Mouse (Mus musculus) kidney, embryonic 16.5 days (tissue): ENCODE results near the gene Pum1. TPM values are rescaled to one million over a fixed set of nuclear protein-coding genes. Genes with fewer than 3 reads are reported as not detected.

Source experiments
- ATAC-seq: fragments of 200-750 bp; cut with Nextera tagmentation; 2 replicates; pipeline ENCODE4 v1.8.0; 2017; ENCODE audit warnings: moderate TSS enrichment; ENCODE audit not compliant: low FRiP score, low TSS enrichment
- H3K27ac ChIP-seq: fragments of 300-500 bp; sonication (generic); 2 replicates; pipeline ENCODE4 v1.5.1; 2014; ENCODE audit warnings: low read length
- H3K27me3 ChIP-seq: fragments of 300-500 bp; sonication (generic); 2 replicates; pipeline ENCODE4 v1.6.1; 2014; ENCODE audit warnings: low read length, control low read depth, mixed read lengths; ENCODE audit not compliant: insufficient read depth
- H3K36me3 ChIP-seq: fragments of 300-500 bp; sonication (generic); 2 replicates; pipeline ENCODE4 v1.6.1; 2014; ENCODE audit warnings: low read length, control low read depth, mixed read lengths; ENCODE audit not compliant: insufficient read depth
- H3K4me1 ChIP-seq: fragments of 300-500 bp; sonication (generic); 2 replicates; pipeline ENCODE4 v1.6.1; 2014; ENCODE audit warnings: low read length, control low read depth, mixed read lengths; ENCODE audit not compliant: insufficient read depth
- H3K4me2 ChIP-seq: fragments of 300-500 bp; sonication (generic); replicated peaks from 2 replicates; pipeline ENCODE4 v1.6.1; 2014; ENCODE audit warnings: low read depth, low read length
- H3K4me3 ChIP-seq: fragments of 300-500 bp; sonication (generic); 2 replicates; pipeline ENCODE4 v1.5.1; 2014; ENCODE audit warnings: mild to moderate bottlenecking, low read length
- H3K9ac ChIP-seq: fragments of 300-500 bp; sonication (generic); replicated peaks from 2 replicates; pipeline ENCODE4 v1.6.1; 2014; ENCODE audit warnings: low read length
- H3K9me3 ChIP-seq: fragments of 300-500 bp; sonication (generic); 2 replicates; pipeline ENCODE4 v1.6.1; 2016; ENCODE audit warnings: low read length, control low read depth
- WGBS: fragments of 180-500 bp; shearing (Covaris S2); extraction: QIAGEN DNeasy Blood & Tissue Kit; methylation state at CpG from one replicate; pipeline ENCODE4 v1.1.7; 2014; 5-methylcytosine and 5-hydroxymethylcytosine counted together
- polyA plus RNA-seq: library from polyadenylated mRNA; unstranded; fragments of >200 nt; fragmentation: Nextera tagmentation; extraction: Ambion mirVana; gene quantifications from 2 replicates; pipeline ENCODE4 v1.2.1, GENCODE M21; 2015

The Pum1 gene
- polyA plus RNA-seq, 1 experiment from 2014 or later = 96.8 TPM

GRCm38 (mm10) chr4:130804292-130804691 lies 141.2 kb downstream of the Pum1 start:
- no peak overlapping the region for H3K27ac ChIP-seq
- H3K27me3 ChIP-seq = no peaks in the 10 kb centered on the region
- H3K9me3 ChIP-seq = no peaks in the 10 kb centered on the region
- WGBS = 45% methylated on average over 2 of the region's 2 CpGs
- H3K4me3 ChIP-seq = no peak overlapping the region
- no peak overlapping the region for H3K4me2 ChIP-seq
- no peak for ATAC-seq
- peaks cover 19% of the 10 kb centered on the region for H3K4me1 ChIP-seq
- H3K36me3 ChIP-seq = no peaks in the 10 kb centered on the region
- no peak overlapping the region for H3K9ac ChIP-seq

GRCm38 (mm10) chr4:130804771-130805361 lies 141.7 kb downstream of the Pum1 start:
- H3K27me3 ChIP-seq = no peaks in the 10 kb centered on the region

GRCm38 (mm10) chr4:130805746-130806145 lies 142.6 kb downstream of the Pum1 start:
- 84% methylated on average over 7 of the region's 7 CpGs for WGBS
- no peaks in the 10 kb centered on the region for H3K9me3 ChIP-seq
- H3K4me3 ChIP-seq = no peak overlapping the region
- H3K36me3 ChIP-seq = no peaks in the 10 kb centered on the region
- no peaks in the 10 kb centered on the region for H3K27me3 ChIP-seq
- peaks cover 9% of the 10 kb centered on the region for H3K4me1 ChIP-seq
- ATAC-seq = no peak
- no peak overlapping the region for H3K4me2 ChIP-seq
- no peak overlapping the region for H3K27ac ChIP-seq
- H3K9ac ChIP-seq = no peak overlapping the region

More at GRCm38 (mm10) chr4:130804771-130805361, 141.7 kb downstream of the Pum1 start:
- Histone ChIP-seq H3K4me1 (peaks cover 13% of the 10 kb centered on the region), H3K27ac (no peak overlapping the region), H3K4me3 (no peak overlapping the region), H3K9me3 (no peaks in the 10 kb centered on the region), H3K9ac (no peak overlapping the region), H3K36me3 (no peaks in the 10 kb centered on the region), H3K4me2 (no peak overlapping the region)
- no peak for ATAC-seq
- WGBS = 69% methylated on average over 7 of the region's 7 CpGs

GRCm38 (mm10) chr4:130806746-130807145 lies 143.6 kb downstream of the Pum1 start:
- WGBS = 93% methylated on average over 9 of the region's 9 CpGs
- Histone ChIP-seq H3K27me3 (no peaks in the 10 kb centered on the region), H3K4me3 (no peak overlapping the region), H3K27ac (no peak overlapping the region), H3K9me3 (no peaks in the 10 kb centered on the region), H3K4me2 (no peak overlapping the region), H3K4me1 (peaks cover 7% of the 10 kb centered on the region), H3K36me3 (no peaks in the 10 kb centered on the region), H3K9ac (no peak overlapping the region)
- ATAC-seq = no peak

- ATAC-seq = no peak
- Histone ChIP-seq H3K36me3 (no peaks in the 10 kb centered on the region), H3K4me2 (no peak overlapping the region), H3K9me3 (no peaks in the 10 kb centered on the region), H3K27ac (no peak overlapping the region), H3K4me1 (no peaks in the 10 kb centered on the region), H3K9ac (no peak overlapping the region), H3K4me3 (no peak overlapping the region), H3K27me3 (no peaks in the 10 kb centered on the region)
- 57% methylated on average over 5 of the region's 5 CpGs for WGBS
Measured at GRCm38 (mm10) chr4:130809784-130810183, 146.7 kb downstream of the Pum1 start.

GRCm38 (mm10) chr4:130810845-130811244 lies 147.7 kb downstream of the Pum1 start:
- Histone ChIP-seq H3K9ac (no peak overlapping the region), H3K9me3 (no peaks in the 10 kb centered on the region), H3K4me1 (no peaks in the 10 kb centered on the region), H3K27me3 (no peaks in the 10 kb centered on the region), H3K4me2 (no peak overlapping the region), H3K4me3 (no peak overlapping the region), H3K36me3 (no peaks in the 10 kb centered on the region), H3K27ac (no peak overlapping the region)
- no peak for ATAC-seq
- WGBS = 42% methylated on average over 2 of the region's 3 CpGs

- no peak overlapping the region for H3K4me3 ChIP-seq
- H3K9ac ChIP-seq = no peak overlapping the region
- H3K27me3 ChIP-seq = no peaks in the 10 kb centered on the region
- no peak overlapping the region for H3K4me2 ChIP-seq
- no peaks in the 10 kb centered on the region for H3K9me3 ChIP-seq
- ATAC-seq = no peak
- H3K27ac ChIP-seq = no peak overlapping the region
- H3K36me3 ChIP-seq = no peaks in the 10 kb centered on the region
- H3K4me1 ChIP-seq = no peaks in the 10 kb centered on the region
- 62% methylated on average over 7 of the region's 7 CpGs for WGBS
Measured at GRCm38 (mm10) chr4:130811385-130811784, 148.3 kb downstream of the Pum1 start.

GRCm38 (mm10) chr4:130813958-130814357 lies 150.8 kb downstream of the Pum1 start:
- 59% methylated on average over 2 of the region's 2 CpGs for WGBS
- Histone ChIP-seq H3K36me3 (no peaks in the 10 kb centered on the region), H3K4me3 (no peak overlapping the region), H3K4me1 (no peaks in the 10 kb centered on the region), H3K9ac (no peak overlapping the region), H3K9me3 (no peaks in the 10 kb centered on the region), H3K27me3 (no peaks in the 10 kb centered on the region), H3K4me2 (no peak overlapping the region), H3K27ac (no peak overlapping the region)
- ATAC-seq = no peak

GRCm38 (mm10) chr4:130814742-130815330 lies 151.7 kb downstream of the Pum1 start:
- no peak overlapping the region for H3K4me3 ChIP-seq
- H3K9ac ChIP-seq = no peak overlapping the region
- no peak for ATAC-seq
- no peak overlapping the region for H3K4me2 ChIP-seq
- H3K27me3 ChIP-seq = no peaks in the 10 kb centered on the region
- H3K9me3 ChIP-seq = no peaks in the 10 kb centered on the region
- H3K36me3 ChIP-seq = no peaks in the 10 kb centered on the region
- 74% methylated on average over 8 of the region's 8 CpGs for WGBS
- H3K27ac ChIP-seq = no peak overlapping the region
- no peaks in the 10 kb centered on the region for H3K4me1 ChIP-seq

GRCm38 (mm10) chr4:130815860-130816259 lies 152.7 kb downstream of the Pum1 start:
- Histone ChIP-seq H3K4me1 (no peaks in the 10 kb centered on the region), H3K4me3 (no peak overlapping the region), H3K36me3 (no peaks in the 10 kb centered on the region), H3K9me3 (no peaks in the 10 kb centered on the region), H3K27ac (no peak overlapping the region), H3K4me2 (no peak overlapping the region), H3K9ac (no peak overlapping the region), H3K27me3 (no peaks in the 10 kb centered on the region)
- WGBS = 86% methylated on average over 8 of the region's 8 CpGs
- ATAC-seq = no peak
